Mouse (Mus musculus) MEL (cell line): ENCODE measurements around the gene Slc39a13. TPM values are rescaled to one million over a fixed set of nuclear protein-coding genes. Genes with fewer than 3 reads are reported as not detected.

Experiments
- DNase-seq: peaks from one replicate; pipeline ENCODE4 v3.0.0; 2011; ENCODE audit warnings: low read depth, low spot score
- H3K27ac ChIP-seq: 2 replicates; pipeline ENCODE4 v1.5.1; 2012; ENCODE audit warnings: low read depth, mild to moderate bottlenecking, control low read depth, low read length, moderate library complexity; ENCODE audit not compliant: control insufficient read depth
- H3K27me3 ChIP-seq, 2 experiments: fragments of 150-350 bp in 1 of 2; sonication (generic) in 1 of 2; 2 replicates each; pipeline ENCODE4 v1.6.1; 2012; ENCODE audit warnings: low read length in 2 of 2, mild to moderate bottlenecking in 2 of 2, improper control_type of control experiment in 1 of 2, moderate library complexity in 1 of 2; ENCODE audit not compliant: insufficient read depth in 2 of 2, control insufficient read depth in 1 of 2
- H3K36me3 ChIP-seq, 2 experiments: 2 replicates each; pipeline ENCODE4 v1.6.1; 2012 to 2014; ENCODE audit warnings: low read length in 2 of 2, improper control_type of control experiment in 1 of 2, inconsistent platforms in 1 of 2, mild to moderate bottlenecking in 1 of 2; ENCODE audit not compliant: insufficient read depth in 2 of 2, control insufficient read depth in 1 of 2
- H3K4me1 ChIP-seq, 2 experiments: fragments of 150-350 bp in 1 of 2; sonication (generic) in 1 of 2; 2 replicates each; pipeline ENCODE4 v1.6.1; 2012; ENCODE audit warnings: low read length in 2 of 2, improper control_type of control experiment in 1 of 2, mild to moderate bottlenecking in 1 of 2; ENCODE audit not compliant: insufficient read depth in 2 of 2, control insufficient read depth in 1 of 2
- H3K4me3 ChIP-seq, 2 experiments: fragments of 150-350 bp in 1 of 2; sonication (generic) in 1 of 2; 2 replicates each; pipeline ENCODE4 v1.5.1; 2012; ENCODE audit warnings: low read depth in 2 of 2, low read length in 2 of 2, mild to moderate bottlenecking in 2 of 2, moderate library complexity in 2 of 2, control low read depth in 1 of 2, improper control_type of control experiment in 1 of 2; ENCODE audit not compliant: control insufficient read depth in 1 of 2, insufficient read depth in 1 of 2
- H3K79me2 ChIP-seq: 2 replicates; pipeline ENCODE4 v1.6.1; 2012; ENCODE audit warnings: mild to moderate bottlenecking, low read length, moderate library complexity; ENCODE audit not compliant: control insufficient read depth, poor library complexity, insufficient read depth
- H3K9ac ChIP-seq: 2 replicates; pipeline ENCODE4 v1.6.1; 2012; ENCODE audit warnings: low read depth, mild to moderate bottlenecking, control low read depth, low read length, moderate library complexity; ENCODE audit not compliant: control insufficient read depth, poor library complexity, severe bottlenecking
- H3K9me3 ChIP-seq: fragments of 150-350 bp; sonication (generic); replicated peaks from 2 replicates; pipeline ENCODE4 v1.6.1; 2012; ENCODE audit warnings: mild to moderate bottlenecking, low read length, improper control_type of control experiment, moderate library complexity; ENCODE audit not compliant: insufficient read depth
- BHLHE40 ChIP-seq: IDR thresholded peaks from 2 replicates; pipeline ENCODE4 v1.6.1; 2012; ENCODE audit warnings: low read depth, mild to moderate bottlenecking, inconsistent platforms, low read length, improper control_type of control experiment, borderline replicate concordance
- E2F4 ChIP-seq: IDR thresholded peaks from 2 replicates; pipeline ENCODE4 v1.6.1; 2011; ENCODE audit warnings: low read depth, low read length, improper control_type of control experiment, borderline replicate concordance
- ELF1 ChIP-seq: IDR thresholded peaks from 2 replicates; pipeline ENCODE4 v1.6.1; 2014; ENCODE audit warnings: low read depth, mild to moderate bottlenecking, inconsistent platforms, low read length, improper control_type of control experiment, moderate library complexity
- HCFC1 ChIP-seq: IDR thresholded peaks from 2 replicates; pipeline ENCODE4 v1.6.1; 2012; ENCODE audit warnings: low read depth, mild to moderate bottlenecking, inconsistent platforms, low read length, improper control_type of control experiment, moderate library complexity
- KAT2A ChIP-seq: conservative IDR thresholded peaks from 2 replicates; pipeline ENCODE4 v1.6.1; 2012; ENCODE audit warnings: low read depth, low read length, improper control_type of control experiment, inconsistent platforms
- MAFK ChIP-seq: IDR thresholded peaks from 2 replicates; pipeline ENCODE4 v1.6.1; 2011; ENCODE audit warnings: low read depth, mild to moderate bottlenecking, low read length, improper control_type of control experiment, borderline replicate concordance
- MXI1 ChIP-seq: IDR thresholded peaks from 2 replicates; pipeline ENCODE4 v1.6.1; 2011; ENCODE audit warnings: mild to moderate bottlenecking, low read depth, low read length, improper control_type of control experiment
- NELFE ChIP-seq: IDR thresholded peaks from 2 replicates; pipeline ENCODE4 v1.6.1; 2011; ENCODE audit warnings: low read depth, low read length, improper control_type of control experiment
- POLR2A ChIP-seq, 2 experiments: IDR thresholded peaks; 2 replicates each; pipeline ENCODE4 v1.6.1; 2011 to 2012; ENCODE audit warnings: low read length in 2 of 2, mild to moderate bottlenecking in 2 of 2, control low read depth in 1 of 2, improper control_type of control experiment in 1 of 2, low read depth in 1 of 2, moderate library complexity in 1 of 2; ENCODE audit not compliant: control insufficient read depth in 1 of 2, insufficient read depth in 1 of 2, poor library complexity in 1 of 2
- POLR2AphosphoS2 ChIP-seq: IDR thresholded peaks from 2 replicates; pipeline ENCODE4 v1.6.1; 2011; ENCODE audit warnings: low read length, improper control_type of control experiment
- RCOR1 ChIP-seq: IDR thresholded peaks from 2 replicates; pipeline ENCODE4 v1.6.1; 2012; ENCODE audit warnings: low read depth, mild to moderate bottlenecking, inconsistent platforms, low read length, improper control_type of control experiment
- SIN3A ChIP-seq: IDR thresholded peaks from 2 replicates; pipeline ENCODE4 v1.6.1; 2012; ENCODE audit warnings: low read length, improper control_type of control experiment, inconsistent platforms
- TCF12 ChIP-seq: IDR thresholded peaks from 2 replicates; pipeline ENCODE4 v1.6.1; 2014; ENCODE audit warnings: low read depth, mild to moderate bottlenecking, inconsistent platforms, low read length, improper control_type of control experiment, moderate library complexity
- UBTF ChIP-seq: IDR thresholded peaks from 2 replicates; pipeline ENCODE4 v1.6.1; 2012; ENCODE audit warnings: low read depth, mild to moderate bottlenecking, inconsistent platforms, low read length, improper control_type of control experiment, moderate library complexity, borderline replicate concordance; ENCODE audit not compliant: insufficient read depth
- USF2 ChIP-seq, 2 experiments: IDR thresholded peaks; 2 replicates each; pipeline ENCODE4 v1.6.1; 2011 to 2012; ENCODE audit warnings: improper control_type of control experiment in 2 of 2, low read length in 2 of 2, borderline replicate concordance in 1 of 2, inconsistent platforms in 1 of 2, low read depth in 1 of 2, mild to moderate bottlenecking in 1 of 2; ENCODE audit not compliant: insufficient read depth in 1 of 2
- ZC3H11A ChIP-seq: IDR thresholded peaks from 2 replicates; pipeline ENCODE4 v1.6.1; 2012; ENCODE audit warnings: low read depth, mild to moderate bottlenecking, inconsistent platforms, low read length, improper control_type of control experiment
- ZMIZ1 ChIP-seq: IDR thresholded peaks from 2 replicates; pipeline ENCODE4 v1.6.1; 2012; ENCODE audit warnings: low read depth, mild to moderate bottlenecking, inconsistent platforms, low read length, improper control_type of control experiment, moderate library complexity
- ZNF384 ChIP-seq: IDR thresholded peaks from 2 replicates; pipeline ENCODE4 v1.6.1; 2012; ENCODE audit warnings: low read depth, mild to moderate bottlenecking, inconsistent platforms, low read length, improper control_type of control experiment
- polyA plus RNA-seq, 2 experiments: library from polyadenylated mRNA; stranded (reverse) in 1 of 2; unstranded in 1 of 2; fragments of >175 nt in 1 of 2; fragments of >200 nt in 1 of 2; gene quantifications; 2 replicates each; pipeline versions ENCODE4 v1.2.1 to v1.2.4; 2012; ENCODE audit warnings: low replicate concordance in 2 of 2, low read depth in 1 of 2; ENCODE audit not compliant: insufficient read length in 2 of 2, insufficient read depth in 1 of 2, missing spikeins in 1 of 2
- total RNA-seq: library from RNA; depleted of rRNA; stranded (reverse); fragments of 300-350 nt; gene quantifications from 2 replicates; pipeline ENCODE4 v1.2.3, GENCODE M21; 2012

Slc39a13 gene
- total and polyA plus RNA-seq, 3 experiments, result 9.4 to 19.1 TPM; not detected in 1

DNA sequence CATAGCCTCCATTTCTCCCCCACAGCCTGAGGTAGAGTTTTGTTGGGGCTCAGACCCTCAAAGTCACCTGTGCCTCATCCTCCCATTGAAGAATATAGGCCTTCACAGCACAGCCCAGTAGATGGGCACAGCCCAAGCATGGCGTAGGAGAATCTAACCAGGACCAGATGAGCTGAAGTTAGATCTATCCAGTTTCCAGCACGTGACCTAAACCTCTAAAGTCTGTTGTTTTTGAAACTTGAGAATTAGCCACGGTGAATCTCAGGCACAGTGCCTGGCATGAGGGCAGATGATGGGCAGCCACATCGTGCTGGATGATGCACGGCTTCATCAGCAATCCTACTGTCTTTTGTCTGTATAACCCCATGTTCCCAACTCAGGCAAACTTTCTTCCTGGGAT lies 11.8 kb downstream of the Slc39a13 start (continued):
- TF ChIP-seq E2F4, result no peak
- TF ChIP-seq USF2 (IDR thresholded peaks at IDR 0.05; ENCODE audit: borderline replicate concordance in 1 of 2, insufficient read depth in 1 of 2, low read depth in 1 of 2, low read length in 2 of 2), result no peak

GRCm38 (mm10) chr2:91053934-91054382 lies 16.3 kb downstream of the Slc39a13 start, which contains the start of gene Psmc3:
Psmc3 (plus strand) TSS chr2:91054009.
- TF ChIP-seq POLR2A (IDR thresholded peaks at IDR 0.05; ENCODE audit: control insufficient read depth in 1 of 2, insufficient read depth in 1 of 2, low read depth in 1 of 2, low read length in 2 of 2, poor library complexity in 1 of 2) (peak; percentile 65 to 84), RCOR1 (no peak), NELFE (peak; percentile 66), POLR2AphosphoS2 (peak; percentile 58; the same call in 1 of the 2 replicates), ZNF384 (no peak), BHLHE40 (peak; percentile 56; the same call in 1 of the 2 replicates), E2F4 (no peak), KAT2A (peak; percentile 85), TCF12 (peak; percentile 4; the same call in 1 of the 2 replicates), MXI1 (peak; percentile 76), UBTF (no peak), ELF1 (peak; percentile 88), ZC3H11A (peak; percentile 96), ZMIZ1 (peak; percentile 24; the same call in 1 of the 2 replicates), HCFC1 (peak; percentile 95), MAFK (no peak), SIN3A (peak; percentile 72; the same call in 1 of the 2 replicates)
- Histone ChIP-seq H3K9ac (peak within 1 kb of the TSS; percentile 88), H3K9me3 (no peaks in the 10 kb centered on the region), H3K79me2 (peaks cover 14% of the 10 kb centered on the region), H3K27ac (peak within 1 kb of the TSS; percentile 78), H3K36me3 (peaks cover 2 to 9% of the 10 kb centered on the region in 2 experiments), H3K4me3 (peak within 1 kb of the TSS; percentile 78 to 85), H3K4me1 (peaks cover 8% of the 10 kb centered on the region in 2 experiments), H3K27me3 (no peaks in the 10 kb centered on the region)
- peak; percentile 96 for DNase-seq
